Mouse (Mus musculus) neural tube, embryonic 14.5 days (tissue): ENCODE measurements around the gene Lbx1. TPM values are rescaled to one million over a fixed set of nuclear protein-coding genes. Genes with fewer than 3 reads are reported as not detected.

Experiments
- polyA plus RNA-seq: library from polyadenylated mRNA; unstranded; fragments of >200 nt; fragmentation: Nextera tagmentation; extraction: Ambion mirVana; gene quantifications from 2 replicates; pipeline ENCODE4 v1.2.1, GENCODE M21; 2014

Gene Lbx1
- polyA plus RNA-seq, 1 experiment from 2014 or later: 23.0 TPM

Other genes starting within 250 kb of the Lbx1 start
- gene Sema4g, start 246.7 kb downstream of the Lbx1 start, polyA plus RNA-seq: 24.5 and 27.8 TPM in 2 replicates
- 10.2 and 12.8 TPM in 2 replicates for gene Twnk, start 230.1 kb downstream of the Lbx1 start, polyA plus RNA-seq
- gene Mrpl43, start 229.4 kb downstream of the Lbx1 start, polyA plus RNA-seq: 82.0 and 88.0 TPM in 2 replicates
- gene Lzts2, start 221.4 kb downstream of the Lbx1 start, polyA plus RNA-seq: 16.1 and 20.3 TPM in 2 replicates
- gene Pdzd7, start 190.1 kb downstream of the Lbx1 start, polyA plus RNA-seq: 2.3 and 2.5 TPM in 2 replicates
- gene Sfxn3, start 188.3 kb downstream of the Lbx1 start, polyA plus RNA-seq: 73.7 and 79.6 TPM in 2 replicates
- 1.2 and 2.1 TPM in 2 replicates for gene Kazald1, start 160.6 kb downstream of the Lbx1 start, polyA plus RNA-seq
- 0.35 TPM in 1 of 2 replicates, not detected in the other for gene Tlx1, start 85.1 kb downstream of the Lbx1 start, polyA plus RNA-seq
- gene Btrc, start 127.9 kb upstream of the Lbx1 start, polyA plus RNA-seq: 70.8 and 74.8 TPM in 2 replicates